Mouse (Mus musculus) frontal cortex, postnatal 10 days (tissue): ENCODE data around the gene Sept14.

ENCODE experiments used
- DNase-seq, 2 experiments: peaks; one replicate each; pipeline ENCODE4 v3.0.0; 2022; ENCODE audit warnings: low spot score in 2 of 2, mixed read lengths in 1 of 2

Sept14 gene

DNA sequence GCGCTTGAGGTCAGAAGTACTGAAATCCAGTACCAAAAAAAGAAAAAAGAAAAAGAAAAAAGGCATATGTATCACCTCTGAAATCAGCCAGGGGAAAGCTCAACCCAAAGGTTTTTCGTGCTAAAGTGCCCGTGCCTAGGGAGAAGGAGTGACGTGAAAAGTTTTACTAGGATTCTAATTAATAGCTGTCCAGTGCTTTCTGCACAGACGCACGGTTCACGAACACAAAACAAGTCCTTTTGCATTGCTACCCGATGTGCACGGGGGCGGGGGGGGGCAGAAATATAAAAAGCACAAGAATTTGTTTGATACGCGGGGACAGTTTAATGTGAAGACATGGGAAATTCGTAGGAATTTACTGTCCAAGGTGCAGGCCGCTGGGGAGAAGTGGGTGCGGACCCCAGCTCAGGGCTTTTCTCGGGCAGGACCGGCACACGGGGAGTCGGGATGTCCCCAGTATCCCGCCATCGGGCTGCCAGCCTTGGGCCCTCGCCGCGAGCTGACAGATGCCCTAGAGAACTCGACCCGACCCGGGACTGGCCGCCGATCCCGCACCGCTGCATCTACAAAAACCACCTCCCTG is 38.8 kb downstream of the Sept14 start:
- no peak for DNase-seq

DNA sequence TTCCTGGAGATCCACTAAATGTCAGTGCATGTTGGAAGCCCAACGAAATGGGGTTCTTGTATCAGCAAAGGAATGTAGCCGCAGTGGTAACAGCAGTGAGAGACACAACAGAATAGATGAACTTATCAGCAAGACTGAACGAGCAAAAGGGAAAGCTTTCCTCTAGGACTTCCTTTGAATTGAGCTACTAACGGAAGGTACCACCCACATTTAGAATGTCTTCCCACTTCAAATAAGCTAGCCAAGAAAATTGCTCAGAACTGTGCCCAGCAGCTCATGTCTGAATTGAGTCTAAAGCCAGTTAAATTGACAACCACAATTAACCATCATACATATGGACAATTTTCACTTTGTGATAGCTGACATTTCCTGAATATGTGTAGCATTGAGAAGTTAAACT is 40.5 kb downstream of the Sept14 start:
- no peak for DNase-seq

DNA sequence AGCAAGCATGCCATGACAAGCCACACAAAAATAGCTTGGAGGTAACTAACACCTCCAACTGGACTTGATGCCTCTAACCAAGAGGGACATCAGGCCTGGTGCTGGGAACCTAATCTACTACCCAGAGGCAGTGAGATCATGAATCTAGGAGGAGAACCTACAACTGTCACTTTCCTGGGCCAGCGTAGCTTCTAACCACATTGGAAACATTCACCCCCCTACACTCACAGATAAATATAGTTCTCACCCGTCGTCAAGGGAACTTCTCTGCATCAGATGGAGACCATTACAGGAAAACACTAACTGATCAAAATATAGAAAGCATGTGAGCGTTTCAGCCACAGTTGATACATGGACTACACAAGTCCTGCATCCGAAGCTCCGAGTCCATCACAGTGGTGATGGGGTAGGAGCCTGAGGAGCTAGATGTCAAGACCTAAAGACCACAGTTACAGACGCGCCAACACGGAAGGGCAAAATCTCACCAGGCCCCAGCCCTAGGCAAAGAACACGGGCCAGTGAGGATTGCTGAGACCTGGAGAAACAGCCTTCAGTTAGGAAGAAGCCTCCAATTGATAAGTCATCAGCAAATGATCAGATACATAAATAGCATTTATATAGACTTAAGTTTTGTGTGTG is 41.9 kb downstream of the Sept14 start:
- DNase-seq, result no peak

DNA sequence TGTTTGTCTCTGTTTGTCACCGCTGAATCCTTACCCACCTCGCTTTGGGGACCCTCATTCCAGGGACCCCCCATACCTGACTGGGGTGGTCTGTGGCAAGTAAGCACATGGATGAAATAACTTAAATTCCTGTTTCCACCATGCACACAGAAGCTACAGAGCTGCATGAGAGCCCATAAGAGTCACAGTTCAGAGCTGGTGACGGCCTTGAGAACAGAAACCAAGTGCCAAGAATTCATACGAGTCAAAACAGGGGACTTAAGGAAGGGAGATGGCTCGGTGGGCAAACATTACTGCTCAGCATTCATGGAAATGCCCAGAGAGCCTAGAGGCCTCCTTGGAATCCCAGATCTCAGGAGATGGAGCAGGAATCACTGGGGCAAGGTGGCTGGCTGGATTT is 44.2 kb downstream of the Sept14 start:
- DNase-seq, result no peak

DNA sequence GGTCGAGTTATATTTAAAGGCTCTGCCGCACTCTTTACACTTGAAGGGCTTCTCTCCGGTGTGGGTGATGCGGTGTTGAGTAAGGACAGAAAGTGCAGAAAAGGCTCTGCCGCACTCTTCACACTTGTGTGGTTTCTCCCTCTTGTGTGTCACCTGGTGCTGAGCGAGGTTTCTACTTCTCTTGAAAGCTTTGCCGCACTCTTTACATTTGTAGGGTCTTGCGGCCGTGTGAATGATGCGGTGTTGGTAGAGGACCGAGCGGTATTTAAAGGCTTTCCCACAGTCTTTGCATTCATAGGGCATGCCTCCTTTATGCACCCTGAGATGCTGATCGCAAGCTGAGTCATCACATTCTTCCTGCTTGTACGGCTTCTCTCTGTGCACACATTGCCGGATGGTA is 50.4 kb downstream of the Sept14 start:
- no peak for DNase-seq

GRCm38 (mm10) chr5:129657016-129657415 is 51.3 kb downstream of the Sept14 start:
- no peak for DNase-seq

DNA sequence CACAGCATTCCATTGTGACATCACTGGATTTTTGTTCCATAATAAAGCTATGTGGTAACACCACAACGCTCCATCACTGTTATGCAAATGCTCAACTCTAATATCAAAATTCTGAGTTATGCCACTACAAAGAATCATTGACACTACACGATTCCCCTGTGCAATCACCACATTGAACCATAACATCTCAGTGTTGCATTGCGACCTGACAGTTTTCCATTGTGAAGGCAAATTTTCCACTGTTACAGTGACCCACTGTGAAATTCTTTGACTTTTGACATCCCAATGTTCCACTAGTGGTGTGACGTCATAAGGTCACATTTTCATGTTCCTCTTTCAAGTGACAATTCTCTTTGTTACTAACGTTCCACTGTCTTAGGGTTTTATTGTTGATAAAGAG is 57.5 kb downstream of the Sept14 start:
- DNase-seq, result no peak
